Mouse (Mus musculus): ENCODE data around the gene 3830403N18Rik. TPM values are rescaled to one million over a fixed set of nuclear protein-coding genes. Genes with fewer than 3 reads are reported as not detected.
"Not testable (repeated sequence)": the region's sequence is repeated elsewhere in the genome, so short reads cannot be mapped to it uniquely, and the experiment has no call there.

The 3830403N18Rik gene
- 0.31 and 0.34 TPM in 2 replicates for polyA plus RNA-seq (2016; fragmentation: Nextera tagmentation; extraction: Ambion mirVana)

DNA sequence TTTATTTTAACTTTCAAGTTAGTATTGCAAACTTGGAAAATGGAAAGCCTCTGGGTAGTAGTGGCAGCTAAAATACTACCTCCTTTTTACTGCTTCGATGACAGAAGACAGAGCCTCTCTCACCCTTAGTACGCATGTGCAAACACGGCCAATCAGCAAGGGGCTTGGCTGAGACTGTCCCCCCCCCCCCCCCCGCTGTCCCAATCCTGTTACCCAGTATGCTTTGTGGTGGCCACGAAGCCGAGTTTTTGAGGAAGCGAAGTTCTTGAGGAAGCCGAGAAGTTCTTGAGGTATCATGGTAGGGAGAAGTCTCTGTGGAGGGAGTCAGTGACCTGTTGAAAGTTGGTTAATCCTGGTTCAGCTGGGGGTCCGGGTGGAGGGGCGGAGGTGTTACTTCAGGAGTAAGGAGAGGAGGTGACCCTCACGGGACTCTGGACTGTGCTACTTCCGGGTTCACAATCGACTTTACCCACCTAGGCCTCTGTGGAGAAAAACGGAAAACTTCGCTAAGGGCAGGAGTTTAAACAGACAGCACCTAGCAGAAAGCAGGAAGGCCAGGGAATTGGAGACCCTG, at the start of gene 3830403N18Rik:
Gene 3830403N18Rik (plus strand): TSS at position 237 of the 574 bp plus-strand sequence.
- WGBS: 81% methylated on average over 15 of the region's 15 CpGs
- H3K27me3 ChIP-seq (replicated peaks; ENCODE audit: low read depth, poor library complexity, severe bottlenecking); H3K9me3 ChIP-seq; H3K4me1 ChIP-seq; H3K36me3 ChIP-seq (replicated peaks); DNase-seq (ENCODE audit: low spot score); H3K27ac ChIP-seq (replicated peaks); H3K4me3 ChIP-seq: not testable (repeated sequence)

DNA sequence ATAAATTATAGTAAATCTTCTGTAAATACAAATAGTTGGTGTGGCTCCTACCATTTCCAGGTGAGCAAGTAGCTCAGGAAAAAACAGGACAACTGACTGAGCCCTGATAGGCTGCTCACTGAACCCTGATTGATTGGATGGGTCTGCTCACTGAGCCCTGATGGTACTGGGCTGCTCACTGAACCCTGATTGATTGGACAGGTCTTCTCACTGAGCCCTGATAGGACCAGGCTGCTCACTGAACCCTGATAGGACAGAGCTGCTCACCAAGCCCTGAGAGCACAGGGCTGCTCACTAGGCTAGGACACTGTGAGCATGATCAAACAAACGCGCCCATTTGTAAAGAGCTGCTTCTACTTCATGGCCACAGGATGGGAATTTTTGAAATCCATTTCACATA, 15.0 kb downstream of the 3830403N18Rik start:
- no peaks in the 10 kb centered on the region for H3K9me3 ChIP-seq
- WGBS: 87% methylated on average over 2 of the region's 2 CpGs

DNA sequence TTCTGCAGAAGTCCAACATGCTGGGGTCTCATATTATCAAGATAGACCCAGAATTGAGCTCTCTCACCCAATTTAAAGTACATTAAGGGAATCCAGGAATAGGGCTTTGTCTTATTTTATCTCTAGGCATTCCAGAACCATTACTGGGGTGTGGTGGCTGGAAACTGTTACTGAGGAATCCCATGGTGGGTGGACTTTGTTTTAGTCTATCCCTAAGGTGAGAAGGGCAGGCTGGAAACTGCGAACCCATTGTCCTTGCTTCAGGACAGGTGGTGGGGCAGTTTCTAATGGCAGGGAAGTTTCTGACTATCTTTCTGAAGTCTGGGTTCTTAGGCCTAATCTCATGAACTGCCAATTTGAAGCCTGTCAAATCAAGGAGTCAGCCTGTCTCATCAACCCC, 50.1 kb downstream of the 3830403N18Rik start:
- not testable (repeated sequence) for H3K4me3 ChIP-seq; H3K27me3 ChIP-seq (replicated peaks; ENCODE audit: low read depth, poor library complexity, severe bottlenecking); H3K4me1 ChIP-seq; H3K9me3 ChIP-seq; H3K27ac ChIP-seq (replicated peaks); H3K36me3 ChIP-seq (replicated peaks); DNase-seq (ENCODE audit: low spot score)
- WGBS: no CpG with 5 or more reads among the region's 1 CpGs

More for the DNA sequence above, 15.0 kb downstream of the 3830403N18Rik start:
- DNase-seq (ENCODE audit: low spot score): peak; percentile 6
- H3K36me3 ChIP-seq (replicated peaks): no peaks in the 10 kb centered on the region
- H3K4me3 ChIP-seq: no peak overlapping the region
- no peaks in the 10 kb centered on the region for H3K27me3 ChIP-seq (replicated peaks; ENCODE audit: low read depth, poor library complexity, severe bottlenecking)
- no peak overlapping the region for H3K27ac ChIP-seq (replicated peaks)
- H3K4me1 ChIP-seq: no peaks in the 10 kb centered on the region

Other genes starting within 250 kb of the 3830403N18Rik start
- gene Gm773, start 76.3 kb downstream of the 3830403N18Rik start, polyA plus RNA-seq (2016; fragmentation: Nextera tagmentation; extraction: Ambion mirVana): not detected in 2 replicates
- 7.8 and 8.0 TPM in 2 replicates for gene Zfp449, start 209.8 kb downstream of the 3830403N18Rik start, polyA plus RNA-seq (2016; fragmentation: Nextera tagmentation; extraction: Ambion mirVana)
- gene Smim10l2a, start 238.0 kb downstream of the 3830403N18Rik start, polyA plus RNA-seq (2016; fragmentation: Nextera tagmentation; extraction: Ambion mirVana): 5.3 and 6.7 TPM in 2 replicates